Mouse (Mus musculus) gastrocnemius, postnatal 10 days (tissue): Measurements from ENCODE around the gene Rnf157. TPM values are rescaled to one million over a fixed set of nuclear protein-coding genes. Genes with fewer than 3 reads are reported as not detected.
"Not testable (repeated sequence)": the region's sequence is repeated elsewhere in the genome, so short reads cannot be mapped to it uniquely, and the experiment has no call there.

Source experiments
- DNase-seq: peaks from one replicate; pipeline ENCODE4 v3.0.0; 2021; ENCODE audit warnings: mixed read lengths
- total RNA-seq, 2 experiments: library from RNA; stranded (reverse); gene quantifications; 2 replicates each; pipeline ENCODE4 v1.2.3; 2021

The Rnf157 gene
- total RNA-seq, 2 experiments from 2014 or later = 43.1 to 43.3 TPM

GRCm38 (mm10) chr11:116434287-116434966 lies 21.6 kb upstream of the Rnf157 start:
- peak; percentile 80 for DNase-seq

DNA sequence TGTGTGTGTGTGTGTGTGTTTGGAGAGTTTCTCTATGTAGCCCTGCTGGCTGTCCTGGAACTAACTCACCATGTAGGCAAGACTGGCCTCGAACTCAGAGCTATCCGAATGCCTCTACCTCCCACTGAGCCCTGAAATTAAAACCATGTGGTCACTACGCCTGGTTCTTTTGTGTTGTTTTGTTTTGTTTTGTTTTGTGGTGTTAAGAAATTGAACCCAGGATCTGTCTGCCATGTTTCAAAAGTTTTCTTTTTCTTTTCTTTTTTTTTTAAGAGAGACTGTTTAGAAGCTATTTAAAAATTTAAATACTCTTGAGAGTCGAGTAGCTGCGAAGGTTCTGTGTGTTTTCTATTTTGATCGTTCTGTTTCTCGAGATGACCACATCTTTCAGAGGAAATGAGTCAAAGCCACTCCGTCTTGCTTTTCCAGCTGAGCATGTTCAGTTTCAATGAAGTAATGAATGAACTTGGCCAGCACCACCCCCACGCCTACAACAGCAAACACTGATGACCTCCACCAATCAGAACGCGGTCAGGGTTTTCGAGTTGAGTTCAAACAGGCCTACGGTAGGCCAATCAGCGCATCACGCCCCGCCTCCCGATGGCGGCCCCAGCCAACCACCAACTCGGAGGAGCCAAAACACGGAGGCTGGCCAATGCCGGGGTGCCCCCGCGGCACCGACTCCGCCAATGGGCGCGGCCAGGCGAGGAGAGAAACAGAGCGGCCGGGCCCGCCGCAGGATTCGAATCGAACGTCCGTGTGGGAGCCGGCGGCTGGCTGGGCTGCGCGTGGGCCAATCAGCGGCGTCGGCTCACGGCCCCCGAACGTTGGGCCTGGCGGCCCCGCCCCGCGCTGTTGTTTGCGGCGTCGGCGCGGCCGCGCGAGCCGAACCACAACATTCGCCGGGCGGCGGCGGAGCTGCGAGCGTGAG lies 20.8 kb upstream of the Rnf157 start, which contains the start of gene Ubald2:
Ubald2 (plus strand) TSS at position 739 of the 931 bp plus-strand sequence.
- DNase-seq = peak; percentile 98

GRCm38 (mm10) chr11:116432593-116433355 lies 19.9 kb upstream of the Rnf157 start:
- no peak for DNase-seq

- no peak for DNase-seq
Measured at GRCm38 (mm10) chr11:116432127-116432526, 19.3 kb upstream of the Rnf157 start.

- DNase-seq = no peak
Measured at GRCm38 (mm10) chr11:116431428-116432077, 18.7 kb upstream of the Rnf157 start.

DNA sequence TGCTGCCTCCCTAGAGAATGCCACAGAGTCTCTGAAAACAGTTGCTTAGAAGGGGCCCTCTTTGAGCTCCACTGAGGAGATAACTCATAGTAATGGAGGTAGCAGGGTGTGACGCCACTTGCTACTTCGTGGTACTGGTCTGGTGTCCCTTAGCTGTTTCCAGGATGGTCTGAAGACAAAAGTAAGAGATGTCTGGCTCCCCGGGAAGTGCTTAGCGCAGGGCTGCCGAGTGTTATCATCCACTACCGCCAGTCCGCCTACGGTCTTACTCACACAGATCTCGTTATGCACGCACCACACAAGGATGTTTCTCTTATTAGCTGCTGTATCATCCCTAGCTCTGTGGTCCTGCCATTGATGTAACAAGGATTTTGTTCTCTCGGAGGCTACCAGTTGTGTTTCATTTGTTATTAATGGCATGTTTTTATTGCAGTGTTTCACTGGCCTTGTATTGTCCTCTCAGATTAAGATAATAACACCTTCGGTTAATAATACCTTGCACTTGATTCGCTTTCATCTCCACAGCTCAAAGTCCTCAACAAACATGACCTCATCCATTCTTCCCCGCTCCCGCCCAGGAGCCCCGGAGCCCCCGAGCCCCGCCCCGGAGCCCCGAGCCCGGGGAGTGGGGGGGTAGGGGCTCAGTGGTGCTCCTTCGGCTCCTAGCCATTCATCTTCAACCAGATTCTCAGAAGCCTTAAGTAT lies 18.0 kb upstream of the Rnf157 start:
- no peak for DNase-seq

DNA sequence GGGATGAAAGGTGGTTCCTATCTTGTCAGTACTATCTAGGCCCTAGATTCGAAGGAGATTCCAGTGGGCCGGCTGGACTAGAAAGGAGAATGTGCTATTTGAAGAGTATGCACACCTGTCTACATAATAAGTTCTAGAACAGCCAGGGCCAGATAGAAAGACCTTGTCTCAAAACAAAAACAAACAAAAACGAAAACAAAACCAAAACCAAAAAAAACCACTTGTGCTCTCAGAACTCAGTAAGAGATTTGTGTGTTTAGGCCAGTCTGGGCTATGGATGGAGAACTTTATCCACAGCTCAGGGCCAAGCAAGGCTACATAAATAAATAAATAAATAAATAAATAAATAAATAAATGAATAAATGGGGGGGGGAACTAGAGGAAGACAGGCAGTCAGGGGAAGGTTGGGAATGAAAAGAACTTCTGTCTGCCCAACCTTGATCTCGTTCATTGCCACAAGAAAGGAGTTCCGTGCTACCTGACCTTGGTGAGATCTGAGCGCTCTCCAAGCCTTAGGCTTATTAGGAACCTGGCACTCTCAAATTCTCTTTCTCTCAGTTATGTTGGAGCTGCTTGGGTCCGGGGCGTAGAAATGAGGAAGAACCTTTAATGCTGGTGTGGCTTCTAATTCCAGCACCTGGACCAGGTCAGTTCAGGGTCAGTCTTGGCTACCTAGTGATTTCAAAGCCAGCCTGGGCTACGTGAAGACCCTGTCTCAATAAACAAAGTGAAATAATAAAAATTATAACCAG lies 17.2 kb upstream of the Rnf157 start:
- DNase-seq = no peak

- no peak for DNase-seq
Measured at GRCm38 (mm10) chr11:116428872-116429859, 16.3 kb upstream of the Rnf157 start.

DNA sequence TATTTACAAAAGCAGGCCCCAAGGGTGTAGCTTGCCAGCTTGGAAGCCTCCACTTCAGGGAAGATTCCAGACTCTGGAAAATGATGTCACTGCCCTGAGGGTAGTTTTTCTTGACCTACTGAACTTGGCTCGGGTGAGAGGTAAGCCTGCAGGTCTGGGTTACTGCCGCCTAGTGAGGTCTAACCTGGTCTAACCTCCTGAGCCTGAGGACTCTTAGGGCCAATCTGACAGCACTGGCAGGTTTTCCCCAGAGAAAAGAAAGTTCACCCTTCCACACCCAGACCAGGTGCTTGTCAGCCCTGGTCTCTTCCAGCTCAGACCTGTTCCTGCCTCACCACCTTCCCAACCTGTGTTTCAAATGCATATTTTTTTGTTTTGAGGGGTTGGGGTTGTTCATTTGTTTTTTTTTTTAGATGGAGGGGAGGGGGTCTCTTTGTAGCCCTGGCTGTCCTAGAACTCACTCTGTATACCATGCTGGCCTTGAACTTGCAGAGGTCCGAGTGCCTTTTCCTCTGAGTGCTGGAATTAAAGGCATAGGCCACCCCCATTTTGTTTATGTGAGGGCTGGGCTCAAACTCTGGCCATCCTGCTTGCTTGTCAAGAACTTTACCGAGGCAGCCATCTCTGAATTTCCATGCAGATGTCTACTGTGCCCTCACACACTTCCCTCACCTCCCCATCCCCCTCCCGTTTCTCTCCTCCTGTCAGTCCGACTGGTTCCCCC lies 14.2 kb upstream of the Rnf157 start:
- no peak for DNase-seq

GRCm38 (mm10) chr11:116426328-116426727 lies 13.5 kb upstream of the Rnf157 start:
- not testable (repeated sequence) for DNase-seq

DNA sequence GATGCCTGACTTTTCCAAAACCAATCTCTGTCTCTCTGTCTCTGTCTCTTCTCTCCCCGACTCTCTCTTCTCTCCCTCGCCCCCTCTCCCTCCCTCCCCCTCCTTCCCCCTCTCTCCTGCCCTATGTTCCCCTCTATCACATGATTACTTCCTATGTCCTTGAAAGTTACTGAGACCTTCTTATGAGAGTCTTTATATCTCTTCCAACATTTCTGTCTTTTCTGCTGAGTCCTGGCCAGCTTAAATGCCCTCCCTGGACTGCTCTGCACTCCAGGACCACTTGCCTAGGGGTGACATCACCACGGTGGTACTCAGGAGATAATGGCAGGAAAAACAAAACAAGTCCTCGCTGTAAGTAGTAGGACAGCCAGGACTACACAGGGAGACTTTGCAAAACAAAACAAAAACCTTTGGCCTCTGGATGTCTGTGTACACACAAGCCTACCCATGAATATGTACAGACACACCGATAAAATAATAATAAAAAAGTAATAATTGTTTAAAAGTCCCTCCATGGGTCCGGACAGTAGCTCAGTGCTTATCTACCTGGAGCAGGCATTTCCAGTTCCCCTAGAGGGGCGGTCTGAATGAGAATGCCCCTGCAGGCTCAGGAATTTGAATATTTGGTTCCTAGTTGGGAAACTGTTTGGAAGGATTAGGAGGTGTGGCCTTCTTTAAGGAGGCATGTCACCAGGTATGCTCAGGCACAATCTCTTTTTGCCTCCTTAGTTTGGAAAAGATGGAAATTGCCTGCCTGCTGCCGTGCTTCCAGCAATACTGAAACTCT lies 12.0 kb upstream of the Rnf157 start:
- DNase-seq = no peak

DNA sequence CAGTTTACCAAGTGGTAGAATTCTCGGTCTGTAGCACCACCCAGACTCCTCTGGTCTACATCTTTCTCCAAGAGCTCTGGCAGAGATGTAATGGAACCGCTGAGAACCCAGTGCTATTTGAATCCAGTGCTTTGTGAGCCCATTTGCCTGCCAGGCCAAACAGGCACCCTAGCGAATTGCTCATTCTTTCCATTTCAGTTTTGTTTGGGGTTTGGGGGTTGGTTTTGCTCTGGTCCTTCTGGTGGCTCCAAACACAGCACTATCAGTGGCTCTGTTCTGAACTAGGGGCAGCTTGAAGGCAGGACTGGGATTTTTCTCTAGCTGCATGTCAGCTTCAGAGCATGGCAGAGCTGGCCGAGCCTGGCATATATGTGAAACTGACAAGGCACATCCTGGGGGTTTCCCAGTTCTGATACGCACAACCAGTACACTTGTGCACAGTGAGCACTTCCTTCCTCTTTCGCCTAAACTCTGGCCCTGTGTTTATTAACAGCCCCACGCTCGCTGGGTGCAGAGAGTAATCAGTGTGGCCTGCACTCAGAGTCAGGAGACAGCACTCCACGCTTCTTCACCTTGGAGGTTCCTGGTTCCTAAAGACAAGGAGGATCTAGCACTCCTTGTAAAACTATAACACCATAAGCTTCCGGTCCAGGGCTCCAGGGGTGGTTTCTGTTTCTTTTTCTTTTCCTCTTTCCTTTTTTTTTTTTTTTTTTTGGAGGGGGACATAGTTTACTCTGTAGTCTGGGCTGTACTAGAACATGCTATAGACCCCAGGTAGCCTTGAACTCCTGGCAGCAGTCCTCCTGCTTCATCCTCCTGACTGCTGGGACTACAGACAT lies 11.2 kb upstream of the Rnf157 start:
- no peak for DNase-seq

GRCm38 (mm10) chr11:116423214-116423613 lies 10.4 kb upstream of the Rnf157 start:
- DNase-seq = no peak

- no peak for DNase-seq
Measured at GRCm38 (mm10) chr11:116422562-116422961, 9.7 kb upstream of the Rnf157 start.

- no peak for DNase-seq
Measured at GRCm38 (mm10) chr11:116421102-116421501, 8.3 kb upstream of the Rnf157 start.

GRCm38 (mm10) chr11:116418841-116419462 lies 6.1 kb upstream of the Rnf157 start:
- no peak for DNase-seq
